Mouse (Mus musculus) brain, embryonic 14.5 days (tissue): ENCODE results near the gene Praf2.

Experiments
- CTCF ChIP-seq: fragments of 200-500 bp; IDR thresholded peaks from 2 replicates; pipeline ENCODE4 v1.5.1; 2012; ENCODE audit warnings: inconsistent platforms, mild to moderate bottlenecking, moderate library complexity, borderline replicate concordance; ENCODE audit not compliant: insufficient read depth, insufficient read length; ENCODE audit errors: extremely low read depth
- POLR2A ChIP-seq: fragments of 200-500 bp; IDR thresholded peaks from 2 replicates; pipeline ENCODE4 v1.6.1; 2012; ENCODE audit warnings: mild to moderate bottlenecking, inconsistent platforms, borderline replicate concordance; ENCODE audit not compliant: poor library complexity, insufficient read depth, insufficient read length, severe bottlenecking; ENCODE audit errors: extremely low read depth

GRCm38 (mm10) chrX:7680057-7680412 is 48.2 kb upstream of the Praf2 start:
- no peak for TF ChIP-seq CTCF
- TF ChIP-seq POLR2A: no peak
